11 mouse cellular contexts compared by ENCODE assay signal in the genomic region with DNA sequence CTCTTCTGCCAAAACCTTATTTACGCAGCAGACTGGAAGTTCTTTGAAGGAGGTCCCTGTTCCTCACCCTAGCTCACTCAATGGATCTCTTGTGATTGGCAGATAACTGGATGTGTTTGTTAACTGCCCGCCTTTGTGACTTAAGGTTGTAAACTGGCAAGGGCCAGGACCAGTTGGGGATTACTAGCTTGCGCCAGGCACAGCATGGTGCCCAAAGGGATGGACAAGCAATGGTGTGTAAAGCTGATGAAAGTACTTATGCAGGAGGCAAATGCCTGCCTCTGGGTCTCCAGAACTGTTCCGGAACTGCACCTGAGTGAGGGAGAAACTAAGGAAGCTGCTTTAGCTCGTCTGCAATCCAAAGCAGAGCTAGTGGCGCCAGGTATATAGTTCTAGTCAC. TPM values are rescaled to one million over a fixed set of nuclear protein-coding genes. Genes with fewer than 3 reads are reported as not detected.
DNase-seq lines count a peak whose midpoint lies in the region; ATAC-seq and TF ChIP-seq lines count a peak whose summit lies in the region.
"Had no signal": no experiment of that assay in that cellular context is flagged by ENCODE, and none has a peak within 500 bp of the region (broad histone marks: within the 10 kb centered on the region; RNA-seq: fewer than 3 reads in every experiment).

No protein-coding gene starts in this region.

- no peaks in the 10 kb centered on the region for H3K27me3 ChIP-seq in liver, embryonic 14.5 days (ENCODE audit: control insufficient read depth, insufficient read depth, low read length)
- H3K27me3 ChIP-seq in kidney, embryonic 16.5 days (ENCODE audit: insufficient read depth, low read length) = 0 out of 2 replicates have a peak, but pooled peaks cover 11% of the 10 kb centered on the region

- TF ChIP-seq EP300 in liver, embryonic 14.5 days (IDR thresholded peaks at IDR 0.05; ENCODE audit: low read depth) = no peak

- H3K27ac ChIP-seq in layer of hippocampus, adult 2 months = peak overlapping the region; percentile 81; the same call in 1 of the 2 replicates
- H3K27ac ChIP-seq in liver, embryonic 14.5 days = peak overlapping the region; percentile 73
- H3K27ac ChIP-seq in kidney, embryonic 16.5 days (ENCODE audit: low read length) = no peak overlapping the region

- peak; percentile 3 for DNase-seq in CD4-positive, CD25-positive, alpha-beta regulatory T cell, adult 2 months (ENCODE audit: low read depth, low spot score)
- DNase-seq in layer of hippocampus, adult 2 months (ENCODE audit: low spot score in 2 of 2) = no peak
- no peak for DNase-seq in layer of hippocampus, adult 9-10 months (ENCODE audit: low spot score)
- DNase-seq in brain, adult 2 months (ENCODE audit: low read depth, low spot score) = peak; percentile 37
- DNase-seq in liver, embryonic 14.5 days (ENCODE audit: low read depth in 3 of 3, low spot score in 3 of 3) = no peak
- DNase-seq in adrenal gland, adult 18-20 months (ENCODE audit: low spot score in 2 of 2) = no peak
- DNase-seq: heart, postnatal 4 days had no signal

- H3K4me2 ChIP-seq in liver, embryonic 14.5 days (ENCODE audit: low read depth) = peak overlapping the region; percentile 60
- no peak overlapping the region for H3K4me2 ChIP-seq in kidney, embryonic 16.5 days (replicated peaks; ENCODE audit: low read depth, low read length)

- WGBS in liver, embryonic 14.5 days (ENCODE audit: insufficient replicate concordance) = 56% methylated on average over 6 of the region's 6 CpGs
- 52% methylated on average over 6 of the region's 6 CpGs for WGBS in kidney, embryonic 16.5 days

- H3K9ac ChIP-seq in liver, embryonic 14.5 days (replicated peaks) = peak overlapping the region; percentile 61
- H3K9ac ChIP-seq in kidney, embryonic 16.5 days (replicated peaks; ENCODE audit: low read length) = no peak overlapping the region

- TF ChIP-seq CTCF in layer of hippocampus, adult 2 months (conservative IDR thresholded peaks at IDR 0.05) = no peak
- no peak for TF ChIP-seq CTCF in liver, embryonic 14.5 days (IDR thresholded peaks at IDR 0.05; ENCODE audit: low read depth)

- H3K4me3 ChIP-seq in layer of hippocampus, adult 2 months = no peak overlapping the region
- peak overlapping the region in 1 of 2 experiments; percentile 44; a peak in 2 of 4 replicates for H3K4me3 ChIP-seq in liver, embryonic 14.5 days (ENCODE audit: insufficient read depth in 1 of 2, low read depth in 2 of 2, low read length in 2 of 2)
- no peak overlapping the region for H3K4me3 ChIP-seq in kidney, embryonic 16.5 days (ENCODE audit: low read length)

- H3K4me1 ChIP-seq in liver, embryonic 14.5 days (replicated peaks; ENCODE audit: control insufficient read depth in 2 of 2, insufficient read depth in 2 of 2, low read length in 1 of 2) = peaks cover 30 to 37% of the 10 kb centered on the region in 2 experiments
- H3K4me1 ChIP-seq in kidney, embryonic 16.5 days (ENCODE audit: insufficient read depth, low read length) = no peaks in the 10 kb centered on the region
- H3K4me1 ChIP-seq: embryonic facial prominence, embryonic 13.5 days had no signal

- ATAC-seq in CD4-positive, CD25-positive, alpha-beta regulatory T cell, adult 4 months = no peak
- no peak for ATAC-seq in liver, embryonic 14.5 days (ENCODE audit: insufficient read depth)
- no peak for ATAC-seq in kidney, embryonic 16.5 days (ENCODE audit: low FRiP score, low TSS enrichment)

- no peaks in the 10 kb centered on the region for H3K9me3 ChIP-seq in liver, embryonic 14.5 days (ENCODE audit: control insufficient read depth, low read length)
- H3K9me3 ChIP-seq in kidney, embryonic 16.5 days (ENCODE audit: low read length) = no peaks in the 10 kb centered on the region
- H3K9me3 ChIP-seq: embryonic facial prominence, embryonic 13.5 days; G1E had no signal

- H3K36me3 ChIP-seq in liver, embryonic 14.5 days (replicated peaks; ENCODE audit: control insufficient read depth, insufficient read depth, low read depth) = no peaks in the 10 kb centered on the region
- H3K36me3 ChIP-seq in kidney, embryonic 16.5 days (ENCODE audit: insufficient read depth, low read length) = no peaks in the 10 kb centered on the region

RNA-seq across cellular contexts. Expression of gene Utp14a, which starts 29.8 kb away (rescaled TPM):
- 10 to 100 TPM; 32.1 to 33.6 TPM for polyA plus RNA-seq in CD4-positive, CD25-positive, alpha-beta regulatory T cell, adult 4 months (2017; shearing (Covaris generic))
- total RNA-seq in layer of hippocampus, adult 2 months (2021) = 10 to 100 TPM; 16.6 to 20.1 TPM
- 4.0 and 9.8 TPM in 2 replicates for polyA plus RNA-seq in liver, embryonic 14.5 days (2012; rRNA removed)
- 9.0 and 11.8 TPM in 2 replicates for polyA plus RNA-seq in liver, embryonic 14.5 days (2014; fragmentation: Nextera tagmentation; extraction: Ambion mirVana)
- total RNA-seq in adrenal gland, adult 18-20 months (2021) = 10 to 100 TPM; 17.6 to 18.3 TPM
- polyA plus RNA-seq in kidney, embryonic 16.5 days (2015; fragmentation: Nextera tagmentation; extraction: Ambion mirVana) = 15.6 and 17.8 TPM in 2 replicates

RNA-seq across cellular contexts. Expression of gene Bcorl1, which starts 54.7 kb away (rescaled TPM):
- polyA plus RNA-seq in CD4-positive, CD25-positive, alpha-beta regulatory T cell, adult 4 months (2017; shearing (Covaris generic)) = 1 to 10 TPM; 2.3 to 2.7 TPM
- 10 to 100 TPM; 15.0 to 21.0 TPM for total RNA-seq in layer of hippocampus, adult 2 months (2021)
- polyA plus RNA-seq in liver, embryonic 14.5 days (2012; rRNA removed) = 2.1 and 2.3 TPM in 2 replicates
- 3.5 and 3.9 TPM in 2 replicates for polyA plus RNA-seq in liver, embryonic 14.5 days (2014; fragmentation: Nextera tagmentation; extraction: Ambion mirVana)
- 1 to 10 TPM; 8.0 to 9.1 TPM for total RNA-seq in adrenal gland, adult 18-20 months (2021)
- 5.6 and 6.2 TPM in 2 replicates for polyA plus RNA-seq in kidney, embryonic 16.5 days (2015; fragmentation: Nextera tagmentation; extraction: Ambion mirVana)

Comparison
In these comparisons a context has a peak if more than half of its experiments do, and no peak if none do; other contexts are left out.
1. DNase-seq: peak in CD4-positive, CD25-positive, alpha-beta regulatory T cell, adult 2 months (single experiment) and brain, adult 2 months (single experiment); none in layer of hippocampus, adult 2 months (0 of 2), layer of hippocampus, adult 9-10 months (single experiment), liver, embryonic 14.5 days (0 of 3) and adrenal gland, adult 18-20 months (0 of 2).